In genomic region chr2:164170326-164170725, GRCm38 (mm10) we compare ENCODE assay signal across 14 mouse cellular contexts. TPM values are rescaled to one million over a fixed set of nuclear protein-coding genes. Genes with fewer than 3 reads are reported as not detected.
DNase-seq lines count a peak whose midpoint lies in the region; ATAC-seq and TF ChIP-seq lines count a peak whose summit lies in the region.
"Had no signal": no experiment of that assay in that cellular context is flagged by ENCODE, and none has a peak within 500 bp of the region (broad histone marks: within the 10 kb centered on the region; RNA-seq: fewer than 3 reads in every experiment).

No protein-coding gene starts in this region.

- no peaks in the 10 kb centered on the region for H3K36me3 ChIP-seq in embryonic facial prominence, embryonic 14.5 days (ENCODE audit: control insufficient read depth, insufficient read depth, low read length)
- H3K36me3 ChIP-seq in limb, embryonic 10.5 days, result no peaks in the 10 kb centered on the region
- no peaks in the 10 kb centered on the region for H3K36me3 ChIP-seq in neural tube, embryonic 15.5 days
- H3K36me3 ChIP-seq: G1E had no signal

- no peaks in the 10 kb centered on the region for H3K9me3 ChIP-seq in embryonic facial prominence, embryonic 14.5 days (ENCODE audit: control insufficient read depth, low read length)
- H3K9me3 ChIP-seq in limb, embryonic 10.5 days (replicated peaks), result no peaks in the 10 kb centered on the region
- H3K9me3 ChIP-seq in neural tube, embryonic 15.5 days (replicated peaks), result no peaks in the 10 kb centered on the region

- DNase-seq in left cerebral cortex, adult 2 months (ENCODE audit: extremely low spot score in 1 of 2, low spot score in 2 of 2), result peak in 1 of 2 experiments; percentile 25
- no peak for DNase-seq in left cerebral cortex, postnatal 36 days (ENCODE audit: low spot score in 2 of 2)
- DNase-seq in embryonic facial prominence, embryonic 14.5 days (ENCODE audit: low spot score), result no peak
- peak; percentile 37 for DNase-seq in limb, embryonic 10.5 days (ENCODE audit: low spot score)
- DNase-seq in cerebellum, adult 11-12 months, result no peak
- no peak for DNase-seq in right cerebral cortex, postnatal 10 days (ENCODE audit: low spot score in 2 of 2)

- H3K4me3 ChIP-seq in left cerebral cortex, adult 2 months, result peak overlapping the region; percentile 36
- H3K4me3 ChIP-seq in embryonic facial prominence, embryonic 14.5 days (ENCODE audit: low read depth, low read length), result peak overlapping the region; percentile 37
- peak overlapping the region; percentile 49; the same call in 1 of the 2 replicates for H3K4me3 ChIP-seq in limb, embryonic 10.5 days
- H3K4me3 ChIP-seq in neural tube, embryonic 15.5 days (replicated peaks), result peak overlapping the region; percentile 34; the same call in 1 of the 2 replicates
- H3K4me3 ChIP-seq: myocyte had no signal

- no peak for TF ChIP-seq CTCF in left cerebral cortex, adult 2 months (IDR thresholded peaks at IDR 0.05)

- 5% methylated on average over 11 of the region's 11 CpGs for WGBS in embryonic facial prominence, embryonic 14.5 days
- WGBS in limb, embryonic 10.5 days, result 4% methylated on average over 11 of the region's 11 CpGs
- 6% methylated on average over 11 of the region's 11 CpGs for WGBS in neural tube, embryonic 15.5 days

- intact Hi-C loops in left cerebral cortex, adult 2 months (cut with DNase I), result loop anchor here (2.0 kb wide), 1 partner anchor 34 kb away; no protein-coding TSS in a partner anchor
- intact Hi-C loops in left cerebral cortex, postnatal 36 days (cut with DNase I), result loop anchor here (5.0 kb wide), 1 partner anchor 33 kb away; no protein-coding TSS in a partner anchor

- ATAC-seq in embryonic facial prominence, embryonic 14.5 days (ENCODE audit: low read depth), result no peak
- no peak for ATAC-seq in neural tube, embryonic 15.5 days (ENCODE audit: low FRiP score)

- peak overlapping the region; percentile 68 for H3K4me2 ChIP-seq in embryonic facial prominence, embryonic 14.5 days (ENCODE audit: low read depth, low read length)
- H3K4me2 ChIP-seq in neural tube, embryonic 15.5 days, result peak overlapping the region; percentile 63

- H3K27me3 ChIP-seq in embryonic facial prominence, embryonic 14.5 days (replicated peaks; ENCODE audit: control insufficient read depth, insufficient read depth, low read length), result peaks cover 66% of the 10 kb centered on the region
- H3K27me3 ChIP-seq in limb, embryonic 10.5 days (ENCODE audit: low read depth, poor library complexity, severe bottlenecking), result peaks cover 100% of the 10 kb centered on the region
- H3K27me3 ChIP-seq in neural tube, embryonic 15.5 days (replicated peaks), result peaks cover 69% of the 10 kb centered on the region

- H3K27ac ChIP-seq in left cerebral cortex, adult 2 months, result peak overlapping the region; percentile 80
- no peak overlapping the region for H3K27ac ChIP-seq in embryonic facial prominence, embryonic 14.5 days (replicated peaks; ENCODE audit: low read depth, low read length)
- no peak overlapping the region for H3K27ac ChIP-seq in limb, embryonic 10.5 days
- H3K27ac ChIP-seq in neural tube, embryonic 15.5 days (replicated peaks), result no peak overlapping the region

- 0 out of 2 replicates have a peak overlapping the region, but pooled peaks have one; percentile 55 for H3K9ac ChIP-seq in embryonic facial prominence, embryonic 14.5 days (ENCODE audit: low read depth, low read length)
- H3K9ac ChIP-seq in neural tube, embryonic 15.5 days (replicated peaks), result no peak overlapping the region

- H3K4me1 ChIP-seq in embryonic facial prominence, embryonic 14.5 days (ENCODE audit: control insufficient read depth, insufficient read depth, low read length), result peaks cover 31% of the 10 kb centered on the region
- H3K4me1 ChIP-seq in limb, embryonic 10.5 days, result peaks cover 28% of the 10 kb centered on the region
- peaks cover 34% of the 10 kb centered on the region for H3K4me1 ChIP-seq in neural tube, embryonic 15.5 days

RNA-seq across cellular contexts. Expression of gene Kcns1, which starts 0.6 kb away (rescaled TPM):
- total RNA-seq in left cerebral cortex, adult 2 months (2021), result 10 to 100 TPM; 20.3 to 20.7 TPM
- 10 to 100 TPM; 15.7 to 20.3 TPM for total RNA-seq in left cerebral cortex, postnatal 36 days (2021)
- 0.85 and 1.2 TPM in 2 replicates for polyA plus RNA-seq in embryonic facial prominence, embryonic 14.5 days (2014; fragmentation: Nextera tagmentation; extraction: Ambion mirVana)
- 0.15 TPM in 1 of 2 replicates, not detected in the other for polyA plus RNA-seq in limb, embryonic 10.5 days (2016; fragmentation: Nextera tagmentation; extraction: Ambion mirVana)
- polyA plus RNA-seq in neural tube, embryonic 15.5 days (2015; fragmentation: Nextera tagmentation; extraction: Ambion mirVana), result 1.8 and 2.4 TPM in 2 replicates
- total RNA-seq: adrenal gland, postnatal 14 days; G1E; heart, postnatal 25 days had no signal
- polyA plus RNA-seq: G1E, myocyte had no signal

RNA-seq across cellular contexts. Expression of gene Wfdc5, which starts 12.2 kb away (rescaled TPM):
- total RNA-seq in left cerebral cortex, adult 2 months (2021), result not detected
- not detected for total RNA-seq in left cerebral cortex, postnatal 36 days (2021)
- 0.48 and 0.96 TPM in 2 replicates for polyA plus RNA-seq in embryonic facial prominence, embryonic 14.5 days (2014; fragmentation: Nextera tagmentation; extraction: Ambion mirVana)
- not detected in 2 replicates for polyA plus RNA-seq in limb, embryonic 10.5 days (2016; fragmentation: Nextera tagmentation; extraction: Ambion mirVana)
- polyA plus RNA-seq in neural tube, embryonic 15.5 days (2015; fragmentation: Nextera tagmentation; extraction: Ambion mirVana), result not detected in 2 replicates
- total RNA-seq: adrenal gland, postnatal 14 days; heart, postnatal 25 days; left cerebral cortex, postnatal 25 days had no signal
- polyA plus RNA-seq: embryonic facial prominence, embryonic 11.5 days; G1E; myocyte had no signal

RNA-seq across cellular contexts. Expression of gene Wfdc12, which starts 20.1 kb away (rescaled TPM):
- total RNA-seq in left cerebral cortex, adult 2 months (2021), result not detected
- not detected for total RNA-seq in left cerebral cortex, postnatal 36 days (2021)
- polyA plus RNA-seq in embryonic facial prominence, embryonic 14.5 days (2014; fragmentation: Nextera tagmentation; extraction: Ambion mirVana), result 0.28 TPM in 1 of 2 replicates, not detected in the other
- polyA plus RNA-seq in limb, embryonic 10.5 days (2016; fragmentation: Nextera tagmentation; extraction: Ambion mirVana), result not detected in 2 replicates
- polyA plus RNA-seq in neural tube, embryonic 15.5 days (2015; fragmentation: Nextera tagmentation; extraction: Ambion mirVana), result not detected in 2 replicates
- total RNA-seq: G1E; heart, postnatal 25 days; left cerebral cortex, postnatal 25 days had no signal
- polyA plus RNA-seq: embryonic facial prominence, embryonic 11.5 days; G1E; myocyte; stomach, embryonic 16.5 days had no signal

RNA-seq across cellular contexts. Expression of gene Wfdc15a, which starts 29.6 kb away (rescaled TPM):
- total RNA-seq in left cerebral cortex, adult 2 months (2021), result not detected
- not detected for total RNA-seq in left cerebral cortex, postnatal 36 days (2021)
- not detected in 2 replicates for polyA plus RNA-seq in embryonic facial prominence, embryonic 14.5 days (2014; fragmentation: Nextera tagmentation; extraction: Ambion mirVana)
- not detected in 2 replicates for polyA plus RNA-seq in limb, embryonic 10.5 days (2016; fragmentation: Nextera tagmentation; extraction: Ambion mirVana)
- polyA plus RNA-seq in neural tube, embryonic 15.5 days (2015; fragmentation: Nextera tagmentation; extraction: Ambion mirVana), result not detected in 2 replicates
- total RNA-seq: adrenal gland, postnatal 14 days; heart, postnatal 25 days; left cerebral cortex, postnatal 25 days had no signal
- polyA plus RNA-seq: embryonic facial prominence, embryonic 11.5 days; G1E; myocyte; stomach, embryonic 16.5 days had no signal

RNA-seq across cellular contexts. Expression of gene Wfdc15b, which starts 51.1 kb away (rescaled TPM):
- total RNA-seq in left cerebral cortex, adult 2 months (2021), result not detected
- total RNA-seq in left cerebral cortex, postnatal 36 days (2021), result not detected
- polyA plus RNA-seq in embryonic facial prominence, embryonic 14.5 days (2014; fragmentation: Nextera tagmentation; extraction: Ambion mirVana), result 0.39 TPM in 1 of 2 replicates, not detected in the other
- not detected in 2 replicates for polyA plus RNA-seq in limb, embryonic 10.5 days (2016; fragmentation: Nextera tagmentation; extraction: Ambion mirVana)
- polyA plus RNA-seq in neural tube, embryonic 15.5 days (2015; fragmentation: Nextera tagmentation; extraction: Ambion mirVana), result 2.5 TPM in 1 of 2 replicates, not detected in the other
- total RNA-seq: adrenal gland, postnatal 14 days; G1E; heart, postnatal 25 days; left cerebral cortex, postnatal 25 days had no signal
- polyA plus RNA-seq: embryonic facial prominence, embryonic 11.5 days; G1E; myocyte had no signal
